Mouse (Mus musculus) myocyte (in vitro differentiated cells): Measurements from ENCODE around the gene Tirap.

Experiments used
- CEBPB ChIP-seq: IDR thresholded peaks from 2 replicates; pipeline ENCODE4 v1.6.1; 2011; ENCODE audit warnings: mild to moderate bottlenecking, moderate library complexity; ENCODE audit not compliant: poor library complexity, insufficient read depth, severe bottlenecking
- E2F4 ChIP-seq: IDR thresholded peaks from one replicate; pipeline ENCODE4 v1.6.1; 2011; ENCODE audit warnings: mild to moderate bottlenecking, control low read depth, moderate library complexity; ENCODE audit not compliant: insufficient read depth
- MAX ChIP-seq: IDR thresholded peaks from one replicate; pipeline ENCODE4 v1.6.1; 2011; ENCODE audit warnings: low read depth, mild to moderate bottlenecking, control low read depth
- MYOD1 ChIP-seq, 3 experiments: IDR thresholded peaks; one replicate each; pipeline ENCODE4 v1.6.1; 2011; ENCODE audit warnings: control low read depth in 2 of 3, low read depth in 2 of 3, mild to moderate bottlenecking in 2 of 3, moderate library complexity in 1 of 3; ENCODE audit not compliant: insufficient read length in 2 of 3, control insufficient read depth in 1 of 3
- MYOG ChIP-seq, 3 experiments: IDR thresholded peaks; one replicate each; pipeline ENCODE4 v1.6.1; 2011; ENCODE audit warnings: control low read depth in 2 of 3, low read depth in 2 of 3, mild to moderate bottlenecking in 2 of 3; ENCODE audit not compliant: insufficient read length in 2 of 3, control insufficient read depth in 1 of 3, insufficient read depth in 1 of 3
- POLR2A ChIP-seq: IDR thresholded peaks from one replicate; pipeline ENCODE4 v1.6.1; 2011; ENCODE audit warnings: low read depth, mild to moderate bottlenecking, control low read depth, moderate library complexity; ENCODE audit not compliant: insufficient read length
- POLR2AphosphoS2 ChIP-seq: IDR thresholded peaks from one replicate; pipeline ENCODE4 v1.6.1; 2011; ENCODE audit warnings: low read depth, control low read depth; ENCODE audit not compliant: insufficient read length
- REST ChIP-seq: IDR thresholded peaks from one replicate; pipeline ENCODE4 v1.6.1; 2011; ENCODE audit warnings: mild to moderate bottlenecking, control low read depth, moderate library complexity; ENCODE audit not compliant: insufficient read depth, insufficient read length
- SRF ChIP-seq: IDR thresholded peaks from one replicate; pipeline ENCODE4 v1.6.1; 2011; ENCODE audit warnings: low read depth; ENCODE audit not compliant: control insufficient read depth, insufficient read length
- TCF12 ChIP-seq: IDR thresholded peaks from one replicate; pipeline ENCODE4 v1.6.1; 2011; ENCODE audit warnings: mild to moderate bottlenecking, control low read depth; ENCODE audit not compliant: poor library complexity, insufficient read depth, severe bottlenecking
- TCF3 ChIP-seq: IDR thresholded peaks from one replicate; pipeline ENCODE4 v1.6.1; 2011; ENCODE audit warnings: low read depth, control low read depth; ENCODE audit not compliant: insufficient read length
- USF1 ChIP-seq: IDR thresholded peaks from one replicate; pipeline ENCODE4 v1.6.1; 2011; ENCODE audit warnings: low read depth, mild to moderate bottlenecking, control low read depth, moderate library complexity

- no peak for TF ChIP-seq POLR2A
- TF ChIP-seq CEBPB = no peak
- TF ChIP-seq E2F4 = no peak
- no peak for TF ChIP-seq MYOG (IDR thresholded peaks at IDR 0.05; ENCODE audit: control insufficient read depth in 1 of 3, insufficient read depth in 1 of 3, insufficient read length in 2 of 3, low read depth in 2 of 3)
- TF ChIP-seq TCF3 = no peak
- TF ChIP-seq REST = no peak
- TF ChIP-seq TCF12 = no peak
- TF ChIP-seq POLR2AphosphoS2 = no peak
- no peak for TF ChIP-seq MAX
- TF ChIP-seq USF1 = no peak
- TF ChIP-seq MYOD1 (IDR thresholded peaks at IDR 0.05; ENCODE audit: control insufficient read depth in 1 of 3, insufficient read length in 2 of 3, low read depth in 2 of 3) = no peak
- no peak for TF ChIP-seq SRF
Measured at GRCm38 (mm10) chr9:35247405-35247804, 47.3 kb upstream of the Tirap start.
